Mouse (Mus musculus): Measurements from ENCODE around the gene Frmd7. TPM values are rescaled to one million over a fixed set of nuclear protein-coding genes. Genes with fewer than 3 reads are reported as not detected.

Frmd7 gene
- total and polyA plus RNA-seq, 3 experiments = not detected

DNA sequence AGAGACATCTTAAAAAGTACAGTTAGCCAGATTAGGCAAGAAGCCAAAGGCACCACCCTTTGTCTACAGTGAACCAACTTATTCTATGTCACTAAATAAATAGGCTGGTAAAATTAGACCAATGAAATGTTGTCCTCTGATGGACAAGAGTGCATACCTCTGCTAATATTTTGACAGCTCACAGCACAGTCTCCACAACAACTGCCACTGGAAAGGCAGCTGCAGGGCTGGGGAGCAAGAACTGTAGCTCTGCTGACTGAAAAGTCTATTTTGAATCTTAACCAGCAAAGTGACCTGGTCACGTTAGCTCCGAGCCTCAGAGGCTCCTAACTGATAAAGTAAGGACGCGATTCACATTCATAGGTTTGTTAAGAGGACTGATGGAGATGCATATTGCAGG lies 5.6 kb upstream of the Frmd7 start:
- H3K27me3 ChIP-seq (replicated peaks) = no peaks in the 10 kb centered on the region
- H3K36me3 ChIP-seq (replicated peaks in 1 of 2; ENCODE audit: control insufficient read depth in 1 of 2, insufficient read depth in 1 of 2, low read length in 1 of 2) = no peaks in the 10 kb centered on the region
- dilution Hi-C loops (cut with MboI; ENCODE audit: extremely low pct_ligation_motif_present, extremely low pct_unique_long_range_greater_than_20kb, low sequenced_read_pairs) (no loop called here), in situ Hi-C loops (cut with MboI; ENCODE audit: low pct_ligation_motif_present, low pct_unique_long_range_greater_than_20kb, low sequenced_read_pairs) (no loop called here)
- no peak overlapping the region for H3K4me3 ChIP-seq (replicated peaks in 1 of 3; ENCODE audit: low read depth in 2 of 3, low read length in 2 of 3, poor library complexity in 1 of 3)
- no peak overlapping the region for H3K4me2 ChIP-seq (ENCODE audit: insufficient read depth, low read depth, poor library complexity, severe bottlenecking)
- TF ChIP-seq MXI1 (IDR thresholded peaks at IDR 0.05; ENCODE audit: low read depth, low read length) (no peak), RAD21 (IDR thresholded peaks at IDR 0.05; ENCODE audit: low read depth, low read length) (no peak), ZNF384 (IDR thresholded peaks at IDR 0.05; ENCODE audit: low read depth, low read length) (no peak), MAFK (IDR thresholded peaks at IDR 0.05; ENCODE audit: insufficient replicate concordance, low read length) (no peak), ZC3H11A (IDR thresholded peaks at IDR 0.05; ENCODE audit: low read depth, low read length) (no peak), E2F4 (IDR thresholded peaks at IDR 0.05; ENCODE audit: insufficient replicate concordance, low read depth, low read length) (no peak), USF2 (conservative IDR thresholded peaks at IDR 0.05; ENCODE audit: low read depth, low read length) (no peak), MYC (IDR thresholded peaks at IDR 0.05; ENCODE audit: low read depth, low read length) (no peak), HCFC1 (IDR thresholded peaks at IDR 0.05; ENCODE audit: low read depth, low read length) (no peak), CTCF (conservative IDR thresholded peaks at IDR 0.05 in 1 of 2, IDR thresholded peaks at IDR 0.05 in 1 of 2; ENCODE audit: low read depth in 2 of 2, low read length in 2 of 2) (no peak), MEF2A (IDR thresholded peaks at IDR 0.05; ENCODE audit: borderline replicate concordance, low read depth, low read length) (no peak), KAT2A (IDR thresholded peaks at IDR 0.05; ENCODE audit: insufficient replicate concordance, low read length) (no peak), USF1 (IDR thresholded peaks at IDR 0.05; ENCODE audit: low read depth, low read length) (no peak), BHLHE40 (IDR thresholded peaks at IDR 0.05; ENCODE audit: low read depth, low read length) (no peak), ZKSCAN1 (IDR thresholded peaks at IDR 0.05; ENCODE audit: borderline replicate concordance, low read depth, low read length) (no peak), GABPA (IDR thresholded peaks at IDR 0.05; ENCODE audit: insufficient replicate concordance, low read depth, low read length) (no peak), NRF1 (IDR thresholded peaks at IDR 0.05; ENCODE audit: low read depth, low read length) (no peak)
- no peak for DNase-seq (ENCODE audit: extremely low read depth)
- H3K9me3 ChIP-seq (replicated peaks; ENCODE audit: low read length) = no peaks in the 10 kb centered on the region
- no peak overlapping the region for H3K27ac ChIP-seq (ENCODE audit: insufficient read depth, low read depth)
- H3K9ac ChIP-seq (ENCODE audit: insufficient read depth, low read depth) = no peak overlapping the region
- no peaks in the 10 kb centered on the region for H3K79me2 ChIP-seq (replicated peaks; ENCODE audit: control insufficient read depth, extremely low read depth, insufficient read depth, poor library complexity, severe bottlenecking)
- no peaks in the 10 kb centered on the region for H3K4me1 ChIP-seq (ENCODE audit: control insufficient read depth in 1 of 2, insufficient read depth in 2 of 2)

DNA sequence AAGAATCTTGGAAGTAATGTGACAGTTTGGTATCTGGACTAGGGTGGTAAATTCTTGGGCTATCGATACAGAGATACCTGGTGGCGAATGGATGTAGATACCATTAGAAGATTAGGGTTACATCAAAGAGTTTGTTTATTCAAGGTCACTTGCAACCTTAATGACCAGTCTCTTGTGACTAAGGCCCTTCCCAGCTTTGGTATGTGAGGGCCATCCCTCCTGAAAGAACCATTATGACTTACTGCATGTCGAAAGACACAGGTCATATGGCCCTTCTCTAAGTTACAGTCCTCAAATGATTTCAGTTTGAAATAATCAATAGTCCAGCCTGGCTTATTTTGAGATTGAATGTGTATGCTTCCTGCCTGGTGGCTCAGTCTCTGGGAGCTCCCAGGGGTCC lies 5.4 kb downstream of the Frmd7 start:
- TF ChIP-seq TBP (conservative IDR thresholded peaks at IDR 0.05; ENCODE audit: low read depth, low read length) = no peak
- TF ChIP-seq UBTF (IDR thresholded peaks at IDR 0.05; ENCODE audit: low read depth, low read length) = no peak
- no peak for TF ChIP-seq POLR2AphosphoS2 (IDR thresholded peaks at IDR 0.05; ENCODE audit: low read depth, low read length)
- TF ChIP-seq JUND (conservative IDR thresholded peaks at IDR 0.05; ENCODE audit: low read depth, low read length) = no peak
- TF ChIP-seq PAX5 (IDR thresholded peaks at IDR 0.05; ENCODE audit: low read length) = no peak
- no peak for TF ChIP-seq RAD21 (IDR thresholded peaks at IDR 0.05; ENCODE audit: low read depth, low read length)
- TF ChIP-seq ETS1 (conservative IDR thresholded peaks at IDR 0.05; ENCODE audit: low read depth, low read length) = no peak
- Histone ChIP-seq H3K4me1 (ENCODE audit: control insufficient read depth in 1 of 2, insufficient read depth in 2 of 2) (no peaks in the 10 kb centered on the region), H3K36me3 (replicated peaks in 1 of 2; ENCODE audit: control insufficient read depth in 1 of 2, insufficient read depth in 1 of 2, low read length in 1 of 2) (no peaks in the 10 kb centered on the region), H3K27me3 (replicated peaks) (no peaks in the 10 kb centered on the region), H3K9me3 (replicated peaks; ENCODE audit: low read length) (no peaks in the 10 kb centered on the region), H3K79me2 (replicated peaks; ENCODE audit: control insufficient read depth, extremely low read depth, insufficient read depth, poor library complexity, severe bottlenecking) (no peaks in the 10 kb centered on the region), H3K4me3 (replicated peaks in 1 of 3; ENCODE audit: low read depth in 2 of 3, low read length in 2 of 3, poor library complexity in 1 of 3) (no peak overlapping the region), H3K27ac (ENCODE audit: insufficient read depth, low read depth) (no peak overlapping the region), H3K4me2 (ENCODE audit: insufficient read depth, low read depth, poor library complexity, severe bottlenecking) (no peak overlapping the region), H3K9ac (ENCODE audit: insufficient read depth, low read depth) (no peak overlapping the region)
- in situ Hi-C loops (cut with MboI; ENCODE audit: low pct_ligation_motif_present, low pct_unique_long_range_greater_than_20kb, low sequenced_read_pairs) (no loop called here), dilution Hi-C loops (cut with MboI; ENCODE audit: extremely low pct_ligation_motif_present, extremely low pct_unique_long_range_greater_than_20kb, low sequenced_read_pairs) (no loop called here)
- DNase-seq (ENCODE audit: extremely low read depth) = no peak
